Mouse (Mus musculus) thymus, adult 2 months (tissue): ENCODE measurements at regions not wholly inside any gene's neighbourhood (a gene's known extent, or its start where the extent isn't known, plus 50 kb on each side); places are given as distances from the start of the nearest gene placed in this dataset.

ENCODE experiments used
- CTCF ChIP-seq: fragments of 200-500 bp; IDR thresholded peaks from 2 replicates; pipeline ENCODE4 v1.5.1; 2012; ENCODE audit warnings: mild to moderate bottlenecking, control low read depth, low read length, moderate library complexity, borderline replicate concordance; ENCODE audit not compliant: control insufficient read depth, poor library complexity, insufficient read depth; ENCODE audit errors: extremely low read depth
- POLR2A ChIP-seq: fragments of 200-500 bp; IDR thresholded peaks from 2 replicates; pipeline ENCODE4 v1.6.1; 2012; ENCODE audit warnings: mild to moderate bottlenecking, low read length, control low read depth, moderate library complexity; ENCODE audit not compliant: control insufficient read depth, poor library complexity, insufficient read depth; ENCODE audit errors: extremely low read depth

DNA sequence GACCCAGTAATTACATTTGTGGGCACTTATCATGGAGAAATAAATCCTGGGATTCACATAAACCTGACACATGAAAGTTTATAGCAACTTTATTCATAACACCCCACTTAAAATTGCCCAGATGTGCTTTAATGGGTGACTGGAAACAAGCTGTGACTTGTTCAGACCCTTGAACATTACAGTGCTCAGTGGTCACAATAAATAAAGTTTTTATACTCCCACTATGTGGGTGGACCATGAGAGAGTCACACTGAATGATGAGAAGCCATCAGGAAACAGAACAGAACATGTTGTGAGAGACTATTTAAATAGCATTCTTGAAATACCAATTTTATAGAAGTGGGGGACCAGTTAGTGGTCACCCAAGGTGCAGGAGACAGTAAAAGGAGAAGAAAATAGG is 588.1 kb downstream of the Hs3st4 start:
- TF ChIP-seq POLR2A = no peak
- TF ChIP-seq CTCF = no peak
